In genomic region chr9:100461671-100462070, GRCm38 (mm10) we compare ENCODE assay signal across 9 mouse cellular contexts. TPM values are rescaled to one million over a fixed set of nuclear protein-coding genes. Genes with fewer than 3 reads are reported as not detected.
A peak's percentile ranks its signal among the peaks of the same experiment; 100 is the strongest.
DNase-seq lines count a peak whose midpoint lies in the region; ATAC-seq and TF ChIP-seq lines count a peak whose summit lies in the region.
"Had no signal": no experiment of that assay in that cellular context is flagged by ENCODE, and none has a peak within 500 bp of the region (broad histone marks: within the 10 kb centered on the region; RNA-seq: fewer than 3 reads in every experiment).

No protein-coding gene starts in this region.

- DNase-seq in adrenal gland, postnatal 10 days: peak; percentile 74
- DNase-seq in adrenal gland, adult 8-10 months: no peak
- no peak for DNase-seq in thymus, adult 2 months
- DNase-seq in thymus, postnatal 36 days: no peak
- peak; percentile 70 to 72 for DNase-seq in heart, postnatal 36 days
- peak; percentile 82 for DNase-seq in lung, postnatal 10 days
- no peak for DNase-seq in thymus, adult 18-20 months

- peak overlapping the region; percentile 42 for H3K27ac ChIP-seq in thymus, adult 2 months (ENCODE audit: control insufficient read depth, insufficient read depth, low read length)
- H3K27ac ChIP-seq in intestine, embryonic 16.5 days (ENCODE audit: low read length): no peak overlapping the region
- H3K27ac ChIP-seq: kidney, postnatal 0 days had no signal

- H3K4me1 ChIP-seq in thymus, adult 2 months (replicated peaks; ENCODE audit: control insufficient read depth, insufficient read depth, low read length): peaks cover 52% of the 10 kb centered on the region
- 0 out of 2 replicates have a peak, but pooled peaks cover under 1% of the 10 kb centered on the region for H3K4me1 ChIP-seq in intestine, embryonic 16.5 days (ENCODE audit: control insufficient read depth, insufficient read depth, low read length)

- 75% methylated on average over 9 of the region's 9 CpGs for WGBS in thymus, adult 2 months
- WGBS in intestine, embryonic 16.5 days: 84% methylated on average over 9 of the region's 9 CpGs

- no peak for TF ChIP-seq POLR2A in thymus, adult 2 months (IDR thresholded peaks at IDR 0.05; ENCODE audit: control insufficient read depth, extremely low read depth, insufficient read depth, low read length, poor library complexity)

- H3K27me3 ChIP-seq in thymus, adult 2 months (ENCODE audit: control insufficient read depth, insufficient read depth, low read length): no peaks in the 10 kb centered on the region
- H3K27me3 ChIP-seq in intestine, embryonic 16.5 days (replicated peaks; ENCODE audit: control insufficient read depth, insufficient read depth, low read length): no peaks in the 10 kb centered on the region

- H3K4me3 ChIP-seq in thymus, adult 2 months (ENCODE audit: control insufficient read depth, insufficient read depth, low read length): no peak overlapping the region
- no peak overlapping the region for H3K4me3 ChIP-seq in intestine, embryonic 16.5 days (ENCODE audit: low read length)

- no peak for ATAC-seq in intestine, embryonic 16.5 days

- no peak for TF ChIP-seq CTCF in thymus, adult 2 months (IDR thresholded peaks at IDR 0.05; ENCODE audit: borderline replicate concordance, control insufficient read depth, extremely low read depth, insufficient read depth, low read length, poor library complexity)

- H3K9ac ChIP-seq in intestine, embryonic 16.5 days (ENCODE audit: low read depth, low read length): no peak overlapping the region

- intact Hi-C loops in heart, postnatal 36 days (cut with DNase I): no loop called here

- H3K36me3 ChIP-seq in thymus, adult 2 months (ENCODE audit: control insufficient read depth, insufficient read depth, low read length): no peaks in the 10 kb centered on the region
- no peaks in the 10 kb centered on the region for H3K36me3 ChIP-seq in intestine, embryonic 16.5 days (ENCODE audit: control insufficient read depth, insufficient read depth, low read length)

- H3K9me3 ChIP-seq in intestine, embryonic 16.5 days (ENCODE audit: control insufficient read depth, low read length): no peaks in the 10 kb centered on the region

- H3K4me2 ChIP-seq in intestine, embryonic 16.5 days (ENCODE audit: low read depth, low read length): no peak overlapping the region

RNA-seq across cellular contexts. Expression of gene Il20rb, which starts 24.9 kb away (rescaled TPM):
- 1 to 10 TPM; 1.5 to 2.9 TPM for total RNA-seq in adrenal gland, postnatal 10 days (2021)
- 1 to 10 TPM in 3 of 4 experiments, under 1 TPM in 1; 0.87 to 1.4 (median 1.0) TPM for total RNA-seq in adrenal gland, adult 8-10 months (2022)
- polyA plus RNA-seq in thymus, adult 2 months (2012; rRNA removed): 8.0 and 8.3 TPM in 2 replicates
- 1 to 10 TPM in 1 of 2 experiments, under 1 TPM in 1; 0.89 to 1.4 TPM for total RNA-seq in heart, postnatal 36 days (2021)
- 0.98 and 1.1 TPM in 2 replicates for polyA plus RNA-seq in intestine, embryonic 16.5 days (2015; fragmentation: Nextera tagmentation; extraction: Ambion mirVana)

Comparison
In these comparisons a context has a peak if more than half of its experiments do, and no peak if none do; other contexts are left out.
1. DNase-seq: peak in adrenal gland, postnatal 10 days (single experiment), heart, postnatal 36 days (2 of 2) and lung, postnatal 10 days (single experiment); none in adrenal gland, adult 8-10 months (single experiment), thymus, adult 2 months (single experiment), thymus, postnatal 36 days (0 of 2) and thymus, adult 18-20 months (0 of 2).